Mouse (Mus musculus): ENCODE measurements around the gene Hfe. TPM values are rescaled to one million over a fixed set of nuclear protein-coding genes. Genes with fewer than 3 reads are reported as not detected.
A peak's percentile ranks its signal among the peaks of the same experiment; 100 is the strongest.

The Hfe gene
- total RNA-seq, 2 experiments from 2014 or later: 1.7 to 2.3 TPM

DNA sequence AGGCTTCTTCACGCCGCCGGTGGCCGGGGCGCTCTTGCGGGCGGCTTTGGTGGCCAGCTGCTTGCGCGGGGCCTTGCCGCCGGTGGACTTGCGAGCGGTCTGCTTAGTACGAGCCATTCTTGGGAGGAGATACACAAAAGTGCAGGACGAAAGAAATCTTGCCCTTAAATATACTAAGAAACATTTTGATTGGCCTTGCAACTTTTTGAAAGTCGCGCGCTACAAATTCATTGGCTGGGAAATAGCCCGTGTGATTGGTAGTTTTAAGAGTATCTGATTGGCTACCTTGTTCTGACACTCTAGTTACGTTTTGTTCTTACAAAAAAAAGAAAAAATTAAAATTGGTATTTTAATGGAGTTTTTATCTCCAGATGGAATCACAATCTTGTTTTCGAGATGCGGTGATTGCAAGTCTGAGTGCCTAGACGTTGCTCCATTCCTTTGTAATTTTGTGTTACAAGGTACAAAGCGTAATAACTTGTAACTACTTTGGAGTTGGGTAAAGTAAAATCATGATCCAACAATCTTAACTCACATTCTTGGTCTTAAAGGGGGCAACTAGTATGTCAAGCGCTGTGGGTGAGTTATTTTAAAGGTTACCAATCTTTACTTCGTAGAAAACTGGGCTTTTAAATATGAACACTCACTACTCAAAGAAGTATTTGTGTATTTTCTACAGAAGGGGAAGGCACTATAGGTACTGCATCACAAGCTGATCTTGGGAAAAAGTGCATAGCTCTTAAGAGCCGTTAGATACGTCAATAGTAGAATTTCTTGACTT is 34.9 kb upstream of the Hfe start, which contains the start of gene Hist1h3c:
Gene Hist1h3c (minus strand): TSS at position 222 of the 781 bp plus-strand sequence.
- DNase-seq: peak; percentile 84
- intact Hi-C loops (cut with DNase I): no loop called here

DNA sequence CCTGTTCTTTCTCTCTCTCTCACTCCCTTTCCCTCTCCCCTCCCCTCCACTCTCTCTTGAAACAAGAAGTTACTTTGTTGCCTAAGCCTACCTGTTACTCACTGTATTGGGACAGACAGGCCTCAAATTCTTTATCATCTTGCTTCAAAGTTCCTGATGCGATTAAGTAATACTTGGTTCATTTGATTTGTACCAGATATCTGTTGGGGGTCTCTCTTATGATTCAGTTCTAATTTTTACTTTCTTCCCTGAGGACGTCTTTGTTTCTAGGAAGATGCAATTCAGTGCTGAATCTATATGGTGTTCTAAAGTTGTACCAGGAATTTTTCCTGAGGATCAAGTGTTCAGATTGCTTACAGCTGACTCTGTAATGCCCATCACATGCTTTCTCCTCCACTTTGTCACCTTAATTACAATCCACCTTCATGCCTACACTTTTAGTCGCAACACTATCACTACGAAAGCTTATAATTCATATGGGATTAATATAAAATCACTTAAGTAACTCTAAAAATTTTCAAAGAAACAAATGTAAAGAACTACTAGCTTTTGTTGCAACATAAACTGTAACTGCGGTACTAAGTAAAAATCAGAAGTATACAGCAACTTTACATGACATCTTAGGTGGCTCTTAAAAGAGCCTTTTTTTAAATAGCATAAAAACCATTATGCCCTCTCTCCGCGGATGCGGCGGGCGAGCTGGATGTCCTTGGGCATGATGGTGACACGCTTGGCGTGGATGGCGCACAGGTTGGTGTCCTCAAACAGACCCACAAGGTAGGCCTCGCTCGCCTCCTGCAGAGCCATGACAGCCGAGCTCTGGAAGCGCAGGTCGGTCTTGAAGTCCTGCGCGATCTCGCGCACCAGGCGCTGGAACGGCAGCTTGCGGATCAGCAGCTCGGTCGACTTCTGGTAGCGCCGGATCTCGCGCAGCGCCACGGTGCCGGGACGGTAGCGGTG is 34.0 kb upstream of the Hfe start:
- intact Hi-C loops (cut with DNase I): no loop called here
- DNase-seq: no peak

- DNase-seq: no peak
- intact Hi-C loops (cut with DNase I): no loop called here
Observed at GRCm38 (mm10) chr13:23743963-23744362, 33.3 kb upstream of the Hfe start.

DNA sequence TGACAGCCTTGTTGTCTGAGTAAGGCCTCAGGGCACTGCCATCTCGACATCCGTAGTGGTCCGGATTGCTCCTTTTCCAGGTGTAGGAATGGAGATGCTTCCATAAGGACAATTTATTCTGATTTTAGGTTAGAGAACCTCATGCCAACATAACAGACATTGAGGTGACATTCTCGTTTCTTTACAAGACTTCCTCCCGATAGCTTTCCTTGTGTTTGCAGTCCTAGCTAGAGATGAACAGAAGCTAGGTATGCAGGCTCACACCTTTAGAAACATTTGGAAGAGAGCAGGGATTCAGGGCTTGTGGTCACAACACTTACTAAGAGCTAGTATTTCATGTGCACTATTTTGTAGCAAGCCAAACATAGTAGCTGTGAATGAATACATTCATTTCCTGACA is 32.6 kb upstream of the Hfe start:
- no peak for DNase-seq
- intact Hi-C loops (cut with DNase I): no loop called here

- intact Hi-C loops (cut with DNase I): no loop called here
- no peak for DNase-seq
Observed at GRCm38 (mm10) chr13:23742007-23742406, 31.4 kb upstream of the Hfe start.

GRCm38 (mm10) chr13:23740910-23741309 is 30.3 kb upstream of the Hfe start:
- intact Hi-C loops (cut with DNase I): no loop called here
- no peak for DNase-seq

DNA sequence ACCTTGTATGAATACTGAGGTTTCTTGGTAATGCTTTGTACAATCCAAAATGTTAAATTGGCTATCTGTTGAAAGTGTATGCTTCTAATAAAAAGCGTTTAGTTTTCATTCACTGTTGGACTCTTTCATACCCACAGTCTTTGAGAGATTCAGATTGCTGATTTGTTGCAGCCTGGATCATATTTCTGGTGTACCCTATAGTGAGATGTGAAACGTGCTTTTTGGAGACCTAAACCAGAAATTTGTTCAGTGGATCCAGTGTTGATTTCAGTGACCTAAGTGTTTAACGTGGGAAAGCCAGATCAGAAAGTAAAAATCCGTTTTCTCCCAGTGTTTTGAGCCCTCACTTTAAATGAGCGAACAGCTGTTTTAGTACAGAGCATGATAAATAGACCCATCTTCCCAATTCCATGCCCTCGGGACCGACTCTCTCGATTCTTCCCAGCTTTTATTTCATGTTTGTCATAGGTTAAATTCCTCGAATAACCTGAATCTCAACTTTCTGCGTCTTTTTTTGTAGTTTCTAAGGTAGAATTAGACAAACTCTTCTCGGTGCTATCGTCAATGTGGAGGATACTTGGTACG is 29.7 kb upstream of the Hfe start:
- no peak for DNase-seq
- intact Hi-C loops (cut with DNase I): no loop called here

DNA sequence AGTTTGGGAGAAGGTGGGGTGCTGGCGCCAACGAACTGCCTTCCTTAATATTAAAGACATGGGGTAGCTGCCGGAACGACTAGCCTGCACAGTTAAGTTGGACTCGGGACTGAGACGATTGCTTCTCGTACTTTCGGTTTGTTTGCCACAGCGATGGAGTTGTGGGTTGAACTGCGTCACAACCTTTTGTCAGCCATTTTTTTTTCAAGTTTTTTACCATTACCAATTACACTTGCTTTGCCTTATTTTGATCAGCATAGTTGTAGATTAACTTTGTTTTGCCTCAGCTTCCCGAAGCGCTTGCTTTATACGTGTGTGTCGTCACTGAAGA is 29.2 kb upstream of the Hfe start:
- intact Hi-C loops (cut with DNase I): no loop called here
- no peak for DNase-seq

GRCm38 (mm10) chr13:23739069-23739921 is 28.6 kb upstream of the Hfe start:
- peak; percentile 87 for DNase-seq
- intact Hi-C loops (cut with DNase I): no loop called here

DNA sequence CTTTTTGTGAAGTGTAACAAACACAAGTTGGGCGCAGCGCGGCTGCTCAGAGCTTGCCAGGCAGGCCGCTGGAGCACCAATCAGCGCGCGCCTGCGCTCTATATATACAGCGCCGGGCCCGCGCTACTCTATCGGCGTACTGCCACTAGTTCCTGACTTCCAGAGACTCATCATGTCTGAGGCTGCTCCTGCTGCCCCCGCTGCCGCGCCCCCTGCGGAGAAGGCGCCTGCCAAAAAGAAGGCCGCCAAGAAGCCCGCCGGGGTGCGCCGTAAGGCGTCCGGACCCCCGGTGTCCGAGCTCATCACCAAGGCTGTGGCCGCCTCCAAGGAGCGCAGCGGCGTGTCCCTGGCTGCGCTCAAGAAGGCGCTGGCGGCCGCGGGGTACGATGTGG is 28.0 kb upstream of the Hfe start, which contains the start of gene Hist1h1c:
Gene Hist1h1c (plus strand): TSS at position 132 of the 392 bp plus-strand sequence.
- intact Hi-C loops (cut with DNase I): no loop called here
- DNase-seq: peak; percentile 88

GRCm38 (mm10) chr13:23738041-23738440 is 27.4 kb upstream of the Hfe start:
- intact Hi-C loops (cut with DNase I): no loop called here
- no peak for DNase-seq

- intact Hi-C loops (cut with DNase I): no loop called here
- DNase-seq: no peak
Observed at GRCm38 (mm10) chr13:23737091-23737490, 26.4 kb upstream of the Hfe start.

- DNase-seq: no peak
- intact Hi-C loops (cut with DNase I): loop anchor here (2.0 kb wide), 1 partner anchor 31 kb away; no protein-coding TSS in a partner anchor
Observed at GRCm38 (mm10) chr13:23732156-23732804, 21.6 kb upstream of the Hfe start.

GRCm38 (mm10) chr13:23730479-23730878 is 19.8 kb upstream of the Hfe start:
- intact Hi-C loops (cut with DNase I): no loop called here
- DNase-seq: no peak

DNA sequence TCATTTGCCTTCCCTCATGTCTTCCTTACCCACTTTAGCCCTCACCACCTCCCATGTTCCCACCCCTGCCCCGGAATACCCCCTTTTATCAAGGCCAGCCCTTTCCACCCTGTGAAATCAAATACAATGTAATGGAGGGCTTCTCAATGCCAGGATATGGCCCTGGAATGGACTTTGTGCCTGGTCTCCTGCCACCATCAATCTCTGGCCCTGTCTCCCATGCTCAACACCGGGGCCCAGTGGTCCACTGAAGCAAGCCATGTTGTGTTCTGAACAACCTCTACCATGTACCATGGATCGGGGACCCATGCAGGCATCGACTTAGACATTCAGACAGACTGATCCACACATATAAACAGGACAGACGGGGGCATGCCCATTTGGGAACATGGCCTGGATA is 19.1 kb upstream of the Hfe start:
- intact Hi-C loops (cut with DNase I): no loop called here
- DNase-seq: no peak

DNA sequence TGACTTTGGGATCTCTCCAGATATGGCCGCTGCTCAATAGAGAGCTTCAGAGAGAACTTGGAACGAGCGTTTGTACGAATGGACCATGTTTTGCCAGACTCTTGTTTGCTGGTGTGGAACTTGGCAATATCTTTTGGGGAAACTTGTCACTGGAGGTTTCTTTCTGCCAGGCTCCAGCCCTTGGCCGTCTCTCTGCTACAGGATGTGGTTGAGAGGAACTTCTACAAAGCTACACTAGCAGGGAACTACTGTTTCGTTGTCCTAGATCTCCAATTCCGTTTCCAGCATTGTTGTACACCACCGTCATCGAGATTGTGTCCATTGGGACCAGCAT is 18.5 kb upstream of the Hfe start:
- intact Hi-C loops (cut with DNase I): no loop called here
- DNase-seq: no peak

- intact Hi-C loops (cut with DNase I): no loop called here
- no peak for DNase-seq
Observed at GRCm38 (mm10) chr13:23728472-23729191, 18.0 kb upstream of the Hfe start.

GRCm38 (mm10) chr13:23725213-23725612 is 14.6 kb upstream of the Hfe start:
- intact Hi-C loops (cut with DNase I): no loop called here
- no peak for DNase-seq

DNA sequence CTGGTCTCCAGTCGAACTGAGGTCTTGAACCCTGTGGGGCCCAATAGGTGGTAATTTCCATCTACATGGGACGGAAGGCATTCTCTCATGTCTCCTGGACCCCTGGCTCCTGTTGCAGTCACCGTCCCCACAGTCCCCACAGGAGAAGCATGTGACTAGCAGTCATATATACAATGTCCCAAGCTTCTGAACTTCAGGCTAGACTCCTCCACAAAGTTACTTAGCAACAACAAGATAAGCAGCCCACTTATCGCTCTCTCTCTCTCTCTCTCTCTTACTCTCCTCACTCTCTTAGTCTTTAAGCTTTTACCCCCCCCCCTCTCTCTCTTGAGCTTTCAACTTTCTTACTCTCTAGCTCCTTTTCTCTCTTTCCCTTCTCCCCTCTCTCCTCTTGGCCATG is 13.6 kb upstream of the Hfe start:
- intact Hi-C loops (cut with DNase I): no loop called here
- DNase-seq: no peak
